Mouse (Mus musculus): ENCODE results near the gene Ctxn2. TPM values are rescaled to one million over a fixed set of nuclear protein-coding genes. Genes with fewer than 3 reads are reported as not detected.

Ctxn2 gene
- total RNA-seq, 1 experiment: not detected

- H3K27ac ChIP-seq (ENCODE audit: insufficient read depth, low read depth, low read length, poor library complexity, severe bottlenecking): no peak overlapping the region
- H3K9me3 ChIP-seq (ENCODE audit: control insufficient read depth, insufficient read depth, low read depth, low read length): no peaks in the 10 kb centered on the region
- no peak overlapping the region for H3K4me3 ChIP-seq (ENCODE audit: insufficient read depth in 1 of 2, low read depth in 1 of 2, low read length in 2 of 2, poor library complexity in 1 of 2, severe bottlenecking in 1 of 2)
- in situ Hi-C loops (cut with MboI; ENCODE audit: low sequenced_read_pairs in 2 of 2, unreplicated experiment in 2 of 2): no loop called here
- no peaks in the 10 kb centered on the region for H3K36me3 ChIP-seq (ENCODE audit: control insufficient read depth, insufficient read depth, low read length, poor library complexity, severe bottlenecking)
- TF ChIP-seq HCFC1 (IDR thresholded peaks at IDR 0.05; ENCODE audit: borderline replicate concordance, insufficient read depth, low read length) (no peak), ZC3H11A (IDR thresholded peaks at IDR 0.05; ENCODE audit: borderline replicate concordance, low read depth, low read length) (no peak), ZNF384 (IDR thresholded peaks at IDR 0.05; ENCODE audit: low read depth, low read length) (no peak), MAFK (IDR thresholded peaks at IDR 0.05; ENCODE audit: insufficient read depth, low read depth, low read length) (no peak), CHD2 (IDR thresholded peaks at IDR 0.05; ENCODE audit: low read depth, low read length) (no peak)
- DNase-seq (ENCODE audit: low read depth, low spot score): no peak
- H3K4me1 ChIP-seq (ENCODE audit: control insufficient read depth in 2 of 2, insufficient read depth in 2 of 2, low read length in 2 of 2, poor library complexity in 1 of 2): peaks cover 5 to 9% of the 10 kb centered on the region in 2 experiments; a peak in 2 of 4 replicates
- H3K9ac ChIP-seq (ENCODE audit: insufficient read depth, low read depth, low read length, poor library complexity, severe bottlenecking): no peak overlapping the region
Measured at GRCm38 (mm10) chr2:125125824-125126223, 10.7 kb upstream of the Ctxn2 start.

GRCm38 (mm10) chr2:125126792-125127191 lies 9.7 kb upstream of the Ctxn2 start:
- Histone ChIP-seq H3K36me3 (ENCODE audit: control insufficient read depth, insufficient read depth, low read length, poor library complexity, severe bottlenecking) (no peaks in the 10 kb centered on the region), H3K9ac (ENCODE audit: insufficient read depth, low read depth, low read length, poor library complexity, severe bottlenecking) (no peak overlapping the region), H3K9me3 (ENCODE audit: control insufficient read depth, insufficient read depth, low read depth, low read length) (no peaks in the 10 kb centered on the region), H3K27ac (ENCODE audit: insufficient read depth, low read depth, low read length, poor library complexity, severe bottlenecking) (no peak overlapping the region), H3K4me1 (ENCODE audit: control insufficient read depth in 2 of 2, insufficient read depth in 2 of 2, low read length in 2 of 2, poor library complexity in 1 of 2) (peaks cover 5% of the 10 kb centered on the region in 2 experiments; a peak in 1 of 4 replicates), H3K4me3 (ENCODE audit: insufficient read depth in 1 of 2, low read depth in 1 of 2, low read length in 2 of 2, poor library complexity in 1 of 2, severe bottlenecking in 1 of 2) (no peak overlapping the region)
- TF ChIP-seq CHD2 (IDR thresholded peaks at IDR 0.05; ENCODE audit: low read depth, low read length) (no peak), ZC3H11A (IDR thresholded peaks at IDR 0.05; ENCODE audit: borderline replicate concordance, low read depth, low read length) (no peak), ZNF384 (IDR thresholded peaks at IDR 0.05; ENCODE audit: low read depth, low read length) (no peak), HCFC1 (IDR thresholded peaks at IDR 0.05; ENCODE audit: borderline replicate concordance, insufficient read depth, low read length) (no peak), MAFK (IDR thresholded peaks at IDR 0.05; ENCODE audit: insufficient read depth, low read depth, low read length) (no peak)
- in situ Hi-C loops (cut with MboI; ENCODE audit: low sequenced_read_pairs in 2 of 2, unreplicated experiment in 2 of 2): no loop called here
- no peak for DNase-seq (ENCODE audit: low read depth, low spot score)

GRCm38 (mm10) chr2:125134113-125134512 lies 2.4 kb upstream of the Ctxn2 start:
- TF ChIP-seq HCFC1 (IDR thresholded peaks at IDR 0.05; ENCODE audit: borderline replicate concordance, insufficient read depth, low read length) (no peak), ZNF384 (IDR thresholded peaks at IDR 0.05; ENCODE audit: low read depth, low read length) (no peak), ZC3H11A (IDR thresholded peaks at IDR 0.05; ENCODE audit: borderline replicate concordance, low read depth, low read length) (no peak; the same call in 1 of the 2 replicates), MAFK (IDR thresholded peaks at IDR 0.05; ENCODE audit: insufficient read depth, low read depth, low read length) (no peak), CHD2 (IDR thresholded peaks at IDR 0.05; ENCODE audit: low read depth, low read length) (no peak)

GRCm38 (mm10) chr2:125136846-125137245 lies 354 bp downstream of the Ctxn2 start:
- TF ChIP-seq ZNF384 (IDR thresholded peaks at IDR 0.05; ENCODE audit: low read depth, low read length) (no peak), MAFK (IDR thresholded peaks at IDR 0.05; ENCODE audit: insufficient read depth, low read depth, low read length) (no peak), HCFC1 (IDR thresholded peaks at IDR 0.05; ENCODE audit: borderline replicate concordance, insufficient read depth, low read length) (no peak), ZC3H11A (IDR thresholded peaks at IDR 0.05; ENCODE audit: borderline replicate concordance, low read depth, low read length) (no peak), CHD2 (IDR thresholded peaks at IDR 0.05; ENCODE audit: low read depth, low read length) (no peak)
- Histone ChIP-seq H3K4me1 (ENCODE audit: control insufficient read depth in 2 of 2, insufficient read depth in 2 of 2, low read length in 2 of 2, poor library complexity in 1 of 2) (peaks cover 2 to 5% of the 10 kb centered on the region in 2 experiments; a peak in 2 of 4 replicates), H3K36me3 (ENCODE audit: control insufficient read depth, insufficient read depth, low read length, poor library complexity, severe bottlenecking) (no peaks in the 10 kb centered on the region), H3K9ac (ENCODE audit: insufficient read depth, low read depth, low read length, poor library complexity, severe bottlenecking) (no peak overlapping the region), H3K4me3 (ENCODE audit: insufficient read depth in 1 of 2, low read depth in 1 of 2, low read length in 2 of 2, poor library complexity in 1 of 2, severe bottlenecking in 1 of 2) (no peak overlapping the region), H3K27ac (ENCODE audit: insufficient read depth, low read depth, low read length, poor library complexity, severe bottlenecking) (no peak overlapping the region), H3K9me3 (ENCODE audit: control insufficient read depth, insufficient read depth, low read depth, low read length) (no peaks in the 10 kb centered on the region)
- in situ Hi-C loops (cut with MboI; ENCODE audit: low sequenced_read_pairs in 2 of 2, unreplicated experiment in 2 of 2): no loop called here
- no peak for DNase-seq (ENCODE audit: low read depth, low spot score)

More at GRCm38 (mm10) chr2:125134113-125134512, 2.4 kb upstream of the Ctxn2 start:
- in situ Hi-C loops (cut with MboI; ENCODE audit: low sequenced_read_pairs in 2 of 2, unreplicated experiment in 2 of 2): no loop called here
- Histone ChIP-seq H3K4me1 (ENCODE audit: control insufficient read depth in 2 of 2, insufficient read depth in 2 of 2, low read length in 2 of 2, poor library complexity in 1 of 2) (peaks cover 2 to 5% of the 10 kb centered on the region in 2 experiments; a peak in 2 of 4 replicates), H3K36me3 (ENCODE audit: control insufficient read depth, insufficient read depth, low read length, poor library complexity, severe bottlenecking) (no peaks in the 10 kb centered on the region), H3K9me3 (ENCODE audit: control insufficient read depth, insufficient read depth, low read depth, low read length) (no peaks in the 10 kb centered on the region), H3K4me3 (ENCODE audit: insufficient read depth in 1 of 2, low read depth in 1 of 2, low read length in 2 of 2, poor library complexity in 1 of 2, severe bottlenecking in 1 of 2) (no peak overlapping the region), H3K27ac (ENCODE audit: insufficient read depth, low read depth, low read length, poor library complexity, severe bottlenecking) (no peak overlapping the region), H3K9ac (ENCODE audit: insufficient read depth, low read depth, low read length, poor library complexity, severe bottlenecking) (no peak overlapping the region)
- DNase-seq (ENCODE audit: low read depth, low spot score): no peak
